Mouse (Mus musculus) embryonic facial prominence, embryonic 10.5 days (tissue): ENCODE data around the gene Rasgrf2. TPM values are rescaled to one million over a fixed set of nuclear protein-coding genes. Genes with fewer than 3 reads are reported as not detected.

Experiments
- DNase-seq: peaks from one replicate; pipeline ENCODE4 v3.0.0-alpha.2; 2017; ENCODE audit warnings: low spot score
- H3K27ac ChIP-seq: fragments of 300-500 bp; sonication (generic); replicated peaks from 2 replicates; pipeline ENCODE4 v1.5.1; 2016; ENCODE audit warnings: mild to moderate bottlenecking
- H3K27me3 ChIP-seq: fragments of 300-500 bp; sonication (generic); replicated peaks from 2 replicates; pipeline ENCODE4 v1.6.1; 2016; ENCODE audit warnings: low read depth, mild to moderate bottlenecking; ENCODE audit not compliant: poor library complexity, severe bottlenecking
- H3K36me3 ChIP-seq: fragments of 300-500 bp; sonication (generic); replicated peaks from 2 replicates; pipeline ENCODE4 v1.6.1; 2016; ENCODE audit warnings: mild to moderate bottlenecking, moderate library complexity
- H3K4me1 ChIP-seq: fragments of 300-500 bp; sonication (generic); 2 replicates; pipeline ENCODE4 v1.6.1; 2016
- H3K4me3 ChIP-seq: fragments of 300-500 bp; sonication (generic); 2 replicates; pipeline ENCODE4 v1.5.1; 2016; ENCODE audit warnings: mild to moderate bottlenecking, moderate library complexity
- H3K9me3 ChIP-seq: fragments of 300-500 bp; sonication (generic); 2 replicates; pipeline ENCODE4 v1.6.1; 2016; ENCODE audit warnings: mild to moderate bottlenecking
- WGBS: fragments of 180-500 bp; shearing (Covaris S2); methylation state at CpG from one replicate; pipeline ENCODE4 v1.1.7; 2016; 5-methylcytosine and 5-hydroxymethylcytosine counted together
- polyA plus RNA-seq: library from polyadenylated mRNA; unstranded; fragments of >200 nt; fragmentation: Nextera tagmentation; extraction: Ambion mirVana; gene quantifications from 2 replicates; pipeline ENCODE4 v1.2.1, GENCODE M21; 2016

The Rasgrf2 gene
- polyA plus RNA-seq, 1 experiment from 2014 or later: 0.04 TPM

DNA sequence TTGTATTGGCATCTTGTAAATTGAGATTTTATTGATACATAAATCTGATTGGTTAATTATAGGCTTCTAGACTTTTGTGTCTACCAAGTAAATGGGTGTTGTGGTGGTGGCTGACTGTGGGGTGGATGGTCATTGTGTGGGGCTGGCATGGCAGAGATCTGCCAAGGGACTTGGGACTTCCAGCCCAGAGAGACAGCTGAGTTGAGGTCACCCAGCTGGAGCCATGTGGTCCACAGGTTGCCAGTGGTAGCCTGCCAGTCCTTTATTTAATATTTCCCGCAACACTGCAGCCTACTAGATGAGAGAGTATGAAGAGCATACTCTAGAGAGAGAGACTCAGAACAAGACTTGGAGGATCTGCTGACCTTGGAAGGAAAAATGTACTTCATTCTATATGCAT lies 150.0 kb downstream of the Rasgrf2 start:
- H3K4me3 ChIP-seq: no peak overlapping the region
- no peaks in the 10 kb centered on the region for H3K4me1 ChIP-seq
- no peaks in the 10 kb centered on the region for H3K36me3 ChIP-seq
- no peak overlapping the region for H3K27ac ChIP-seq
- no peak for DNase-seq
- no peaks in the 10 kb centered on the region for H3K27me3 ChIP-seq
- 93% methylated on average over 1 of the region's 1 CpGs for WGBS
- no peaks in the 10 kb centered on the region for H3K9me3 ChIP-seq

DNA sequence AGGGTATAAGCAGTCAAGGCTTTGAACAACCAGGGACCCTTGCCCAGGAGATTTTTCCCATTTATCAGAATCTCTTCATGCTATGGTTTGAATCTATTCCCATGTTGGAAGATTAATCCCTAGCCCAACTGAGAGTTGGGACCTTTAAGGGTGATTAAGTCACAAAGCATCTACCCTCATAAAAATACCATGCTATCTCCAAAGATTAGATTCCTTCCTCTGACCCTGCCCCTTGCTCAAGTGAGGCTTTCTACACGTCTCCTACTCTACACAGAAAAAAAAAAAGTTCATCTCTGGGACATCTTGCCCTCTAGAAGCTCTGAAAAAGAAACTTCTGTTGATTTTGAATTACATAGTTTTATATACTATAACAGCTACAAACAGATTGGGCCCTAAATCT lies 154.5 kb downstream of the Rasgrf2 start:
- no peak for DNase-seq
- Histone ChIP-seq H3K27me3 (no peaks in the 10 kb centered on the region), H3K9me3 (no peaks in the 10 kb centered on the region), H3K4me3 (no peak overlapping the region), H3K27ac (no peak overlapping the region), H3K36me3 (no peaks in the 10 kb centered on the region), H3K4me1 (no peaks in the 10 kb centered on the region)
- 78% methylated on average over 1 of the region's 1 CpGs for WGBS

DNA sequence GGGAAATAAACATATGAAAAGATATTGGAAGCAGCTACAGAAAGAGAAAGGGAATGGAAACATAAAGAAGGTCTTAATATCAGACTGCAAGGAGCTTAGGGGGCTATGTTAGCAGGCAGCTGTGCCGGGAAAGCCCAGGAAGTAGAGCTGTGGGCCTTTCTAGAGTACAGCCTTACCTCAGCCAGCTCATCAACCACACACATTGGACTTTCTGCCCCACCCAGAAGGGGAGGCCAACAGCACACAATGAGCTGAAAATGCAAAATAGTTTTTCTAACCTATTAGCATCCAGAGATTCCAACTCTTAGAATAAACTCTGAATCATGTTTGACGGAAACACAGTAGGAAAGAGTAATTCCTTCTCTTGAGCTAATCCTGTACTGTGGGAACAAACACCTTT lies 154.9 kb downstream of the Rasgrf2 start:
- no peak overlapping the region for H3K27ac ChIP-seq
- no peak for DNase-seq
- H3K4me1 ChIP-seq: no peaks in the 10 kb centered on the region
- 91% methylated on average over 2 of the region's 2 CpGs for WGBS
- no peaks in the 10 kb centered on the region for H3K27me3 ChIP-seq
- H3K9me3 ChIP-seq: no peaks in the 10 kb centered on the region
- no peak overlapping the region for H3K4me3 ChIP-seq
- no peaks in the 10 kb centered on the region for H3K36me3 ChIP-seq

DNA sequence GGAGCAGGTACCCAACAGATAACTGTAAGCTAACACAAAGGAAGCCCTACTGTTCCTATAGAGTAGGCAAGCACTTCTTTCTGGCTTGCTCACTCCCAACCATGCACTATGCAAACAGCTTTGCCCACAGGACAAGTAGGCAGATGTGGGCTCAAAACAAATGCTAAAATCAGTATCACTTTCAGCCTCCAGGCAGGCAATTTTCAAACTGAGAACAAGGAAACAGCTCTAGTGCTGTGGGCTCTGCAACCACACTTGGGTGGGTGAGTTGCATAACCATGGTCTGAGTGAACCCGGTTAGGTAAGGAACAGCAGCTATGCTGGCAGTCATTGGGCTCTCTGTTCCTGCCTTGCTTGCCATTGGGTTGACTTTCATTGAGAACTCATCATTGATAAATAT lies 157.3 kb downstream of the Rasgrf2 start:
- WGBS: 94% methylated on average over 1 of the region's 1 CpGs
- H3K27me3 ChIP-seq: no peaks in the 10 kb centered on the region
- no peaks in the 10 kb centered on the region for H3K4me1 ChIP-seq
- no peaks in the 10 kb centered on the region for H3K36me3 ChIP-seq
- no peak overlapping the region for H3K27ac ChIP-seq
- DNase-seq: no peak
- H3K9me3 ChIP-seq: no peaks in the 10 kb centered on the region
- no peak overlapping the region for H3K4me3 ChIP-seq

DNA sequence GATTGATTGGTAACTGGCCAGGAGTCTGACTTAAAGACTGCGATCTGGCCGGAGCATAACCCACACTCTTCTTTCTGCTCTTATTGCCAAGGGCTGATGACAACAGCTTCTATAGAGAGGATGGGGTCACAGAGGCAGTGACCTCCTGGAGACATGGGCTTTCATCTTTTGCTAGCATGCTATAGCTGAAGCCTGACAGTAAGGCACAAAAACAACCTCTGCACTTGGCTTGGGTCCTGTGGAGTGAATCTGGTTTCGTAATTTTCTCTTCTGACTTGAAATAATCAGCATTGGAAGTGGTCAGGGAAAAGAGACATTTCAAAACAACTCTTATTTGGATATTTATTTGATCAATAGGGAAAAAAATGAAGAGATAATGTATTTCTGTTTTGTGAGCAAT lies 160.2 kb downstream of the Rasgrf2 start:
- Histone ChIP-seq H3K4me1 (no peaks in the 10 kb centered on the region), H3K9me3 (no peaks in the 10 kb centered on the region), H3K27me3 (no peaks in the 10 kb centered on the region), H3K27ac (no peak overlapping the region), H3K4me3 (no peak overlapping the region), H3K36me3 (no peaks in the 10 kb centered on the region)
- no peak for DNase-seq
- WGBS: 81% methylated on average over 3 of the region's 3 CpGs

DNA sequence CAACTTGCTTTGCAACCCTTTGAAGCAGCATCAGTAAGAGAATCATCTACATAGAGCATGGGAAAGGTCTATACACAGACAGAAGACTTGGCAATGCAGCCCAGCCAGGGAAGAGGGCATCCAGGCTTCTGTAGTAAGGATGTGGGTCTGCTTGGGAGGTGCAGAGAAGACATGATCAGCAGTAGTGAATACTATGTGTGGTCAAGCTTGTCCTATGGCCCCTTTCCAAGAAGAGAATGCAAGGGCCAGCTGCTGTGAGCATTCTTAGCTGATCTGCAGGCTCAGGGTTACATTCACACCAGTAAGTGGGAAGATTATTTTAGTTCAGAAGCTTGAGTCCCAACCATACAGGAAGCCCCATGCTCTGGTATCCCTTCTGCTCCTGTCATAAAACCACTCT lies 175.0 kb downstream of the Rasgrf2 start:
- H3K27ac ChIP-seq: no peak overlapping the region
- H3K4me1 ChIP-seq: no peaks in the 10 kb centered on the region
- DNase-seq: no peak
- no peaks in the 10 kb centered on the region for H3K36me3 ChIP-seq
- H3K27me3 ChIP-seq: no peaks in the 10 kb centered on the region
- H3K4me3 ChIP-seq: no peak overlapping the region
- no peaks in the 10 kb centered on the region for H3K9me3 ChIP-seq

DNA sequence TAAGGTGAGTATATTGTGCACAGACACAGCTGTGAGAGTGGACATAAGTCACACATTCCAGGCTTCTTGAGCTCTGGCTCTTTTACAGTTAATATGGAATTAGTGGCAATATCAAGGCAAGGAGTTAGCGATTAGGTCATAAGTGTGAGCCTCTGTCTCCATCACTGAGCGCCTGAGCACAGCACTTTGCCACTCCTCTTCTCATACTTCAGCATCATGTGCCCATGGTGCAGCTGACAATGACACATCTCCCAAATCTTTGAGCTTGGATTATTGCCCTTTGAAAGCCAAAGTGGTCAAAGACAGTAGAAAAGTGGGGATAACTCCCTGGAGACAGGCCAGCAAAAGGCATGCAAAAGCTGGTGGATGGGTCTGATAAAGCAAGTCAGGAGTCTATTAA lies 175.8 kb downstream of the Rasgrf2 start:
- Histone ChIP-seq H3K4me3 (no peak overlapping the region), H3K27me3 (no peaks in the 10 kb centered on the region), H3K4me1 (no peaks in the 10 kb centered on the region), H3K36me3 (no peaks in the 10 kb centered on the region), H3K9me3 (no peaks in the 10 kb centered on the region), H3K27ac (no peak overlapping the region)
- DNase-seq: no peak
- WGBS: 93% methylated on average over 2 of the region's 2 CpGs

DNA sequence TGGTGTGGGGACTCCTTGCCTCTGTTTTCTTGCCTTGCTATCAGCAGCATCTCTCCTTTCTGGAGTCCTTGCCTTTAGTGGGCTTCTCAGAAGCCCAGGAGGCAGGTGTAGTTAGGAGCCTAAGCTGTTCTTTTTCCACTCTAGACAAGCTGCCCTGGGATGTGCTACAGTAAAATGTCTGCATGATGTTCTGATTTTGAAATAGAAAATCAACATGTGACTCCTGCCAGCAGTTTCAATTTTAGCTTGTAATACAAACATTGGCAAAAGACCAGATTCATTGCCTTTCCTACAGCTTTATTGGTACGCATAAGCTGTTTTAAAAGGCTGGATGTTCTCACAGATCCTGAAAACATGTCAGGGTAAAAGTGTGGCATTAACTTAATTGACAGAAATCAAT lies 176.3 kb downstream of the Rasgrf2 start:
- no peaks in the 10 kb centered on the region for H3K27me3 ChIP-seq
- 92% methylated on average over 1 of the region's 1 CpGs for WGBS
- no peaks in the 10 kb centered on the region for H3K4me1 ChIP-seq
- H3K9me3 ChIP-seq: no peaks in the 10 kb centered on the region
- no peak overlapping the region for H3K4me3 ChIP-seq
- DNase-seq: no peak
- H3K36me3 ChIP-seq: no peaks in the 10 kb centered on the region
- H3K27ac ChIP-seq: no peak overlapping the region

DNA sequence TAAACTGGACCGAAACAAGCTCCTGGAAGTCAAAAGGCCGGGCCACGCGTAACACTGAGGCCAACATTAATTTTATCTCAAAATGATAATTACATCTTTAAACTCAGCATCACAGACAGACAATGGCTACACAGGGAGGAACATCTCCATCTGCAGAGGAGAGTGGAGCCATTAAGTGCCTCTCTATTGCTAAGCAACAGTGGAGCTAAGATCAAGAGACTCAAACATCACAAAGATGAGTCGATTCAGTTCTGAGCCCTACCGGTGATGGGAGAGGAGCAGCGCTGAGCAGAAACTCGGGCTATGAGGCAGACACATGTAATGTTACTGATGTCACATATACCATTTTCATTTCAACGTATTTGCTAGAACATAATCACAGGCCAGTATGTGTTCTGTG lies 191.3 kb downstream of the Rasgrf2 start:
- Histone ChIP-seq H3K27me3 (no peaks in the 10 kb centered on the region), H3K9me3 (no peaks in the 10 kb centered on the region)

DNA sequence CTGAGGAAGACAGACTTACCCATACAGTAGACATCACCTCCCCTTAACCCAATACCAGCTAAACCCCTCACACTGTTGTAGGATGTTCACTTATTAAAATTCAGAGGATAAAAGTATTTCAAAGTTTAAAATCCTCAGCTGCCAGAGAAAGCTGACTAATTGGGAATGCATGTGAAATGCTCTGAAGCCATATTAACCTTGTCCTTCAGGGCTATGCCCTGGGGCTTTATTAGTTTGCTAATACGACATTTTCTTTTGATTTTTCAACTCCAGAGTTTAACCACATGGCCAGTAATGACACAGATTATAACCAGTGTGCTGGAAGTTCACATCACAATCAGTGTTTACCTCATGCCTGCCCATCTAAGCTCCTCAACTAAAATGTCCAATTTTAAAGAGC lies 192.6 kb downstream of the Rasgrf2 start:
- 43% methylated on average over 1 of the region's 1 CpGs for WGBS
- no peaks in the 10 kb centered on the region for H3K27me3 ChIP-seq
- peaks cover 5% of the 10 kb centered on the region; the same call in 1 of the 2 replicates for H3K4me1 ChIP-seq
- no peaks in the 10 kb centered on the region for H3K9me3 ChIP-seq
- H3K36me3 ChIP-seq: no peaks in the 10 kb centered on the region
- H3K27ac ChIP-seq: no peak overlapping the region
- DNase-seq: no peak
- H3K4me3 ChIP-seq: no peak overlapping the region

More for the DNA sequence above, 191.3 kb downstream of the Rasgrf2 start:
- Histone ChIP-seq H3K4me1 (peaks cover 5% of the 10 kb centered on the region; the same call in 1 of the 2 replicates), H3K4me3 (no peak overlapping the region), H3K36me3 (no peaks in the 10 kb centered on the region), H3K27ac (no peak overlapping the region)
- no peak for DNase-seq
- 92% methylated on average over 9 of the region's 9 CpGs for WGBS

DNA sequence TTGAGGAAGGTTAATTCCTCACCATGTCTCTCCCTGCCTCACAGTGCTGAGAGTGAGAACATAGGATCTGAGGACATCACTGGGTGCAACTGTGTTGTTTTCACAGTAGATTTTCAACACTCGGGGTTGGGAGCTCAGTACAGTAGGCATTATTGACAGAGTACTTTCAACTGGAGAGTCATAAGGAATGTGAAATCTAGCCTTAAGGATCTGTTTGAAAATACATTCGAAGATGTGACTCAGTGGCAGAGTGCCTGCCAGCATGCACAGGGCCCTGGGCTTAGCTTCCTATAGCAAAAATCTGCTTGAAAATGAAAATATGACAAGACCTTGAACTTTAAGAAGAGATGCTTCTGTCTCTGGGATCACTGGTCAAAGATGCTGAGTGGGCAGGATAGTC lies 194.2 kb downstream of the Rasgrf2 start:
- H3K27me3 ChIP-seq: no peaks in the 10 kb centered on the region
- H3K27ac ChIP-seq: no peak overlapping the region
- no peaks in the 10 kb centered on the region for H3K9me3 ChIP-seq
- H3K36me3 ChIP-seq: no peaks in the 10 kb centered on the region
- 86% methylated on average over 2 of the region's 2 CpGs for whole genome bisulfite sequencing
- peaks cover 5% of the 10 kb centered on the region; the same call in 1 of the 2 replicates for H3K4me1 ChIP-seq
- no peak overlapping the region for H3K4me3 ChIP-seq
- DNase-seq: no peak

DNA sequence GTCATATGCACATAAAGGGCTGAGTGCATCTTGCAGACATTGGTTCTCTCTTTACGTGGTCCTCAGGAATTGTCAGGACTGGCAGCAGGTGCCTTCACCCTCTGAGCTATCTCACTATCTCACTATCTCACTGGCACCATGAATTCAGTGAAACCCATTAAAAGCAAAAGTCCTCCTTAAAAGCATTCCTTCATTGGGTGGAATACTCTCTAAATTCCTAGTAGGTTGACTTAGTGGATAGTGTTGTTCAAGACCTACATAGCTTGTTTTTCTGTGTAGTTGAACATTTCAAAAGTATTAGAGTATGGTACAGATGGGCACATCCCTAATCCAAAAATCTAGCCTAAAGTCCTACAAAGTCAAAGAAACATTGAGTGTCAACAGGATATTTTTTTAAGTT lies 199.3 kb downstream of the Rasgrf2 start:
- Histone ChIP-seq H3K9me3 (no peaks in the 10 kb centered on the region), H3K27ac (no peak overlapping the region), H3K36me3 (no peaks in the 10 kb centered on the region), H3K27me3 (no peaks in the 10 kb centered on the region), H3K4me3 (no peak overlapping the region), H3K4me1 (0 out of 2 replicates have a peak, but pooled peaks cover 2% of the 10 kb centered on the region)
- DNase-seq: no peak
- 86% methylated on average over 1 of the region's 1 CpGs for WGBS

DNA sequence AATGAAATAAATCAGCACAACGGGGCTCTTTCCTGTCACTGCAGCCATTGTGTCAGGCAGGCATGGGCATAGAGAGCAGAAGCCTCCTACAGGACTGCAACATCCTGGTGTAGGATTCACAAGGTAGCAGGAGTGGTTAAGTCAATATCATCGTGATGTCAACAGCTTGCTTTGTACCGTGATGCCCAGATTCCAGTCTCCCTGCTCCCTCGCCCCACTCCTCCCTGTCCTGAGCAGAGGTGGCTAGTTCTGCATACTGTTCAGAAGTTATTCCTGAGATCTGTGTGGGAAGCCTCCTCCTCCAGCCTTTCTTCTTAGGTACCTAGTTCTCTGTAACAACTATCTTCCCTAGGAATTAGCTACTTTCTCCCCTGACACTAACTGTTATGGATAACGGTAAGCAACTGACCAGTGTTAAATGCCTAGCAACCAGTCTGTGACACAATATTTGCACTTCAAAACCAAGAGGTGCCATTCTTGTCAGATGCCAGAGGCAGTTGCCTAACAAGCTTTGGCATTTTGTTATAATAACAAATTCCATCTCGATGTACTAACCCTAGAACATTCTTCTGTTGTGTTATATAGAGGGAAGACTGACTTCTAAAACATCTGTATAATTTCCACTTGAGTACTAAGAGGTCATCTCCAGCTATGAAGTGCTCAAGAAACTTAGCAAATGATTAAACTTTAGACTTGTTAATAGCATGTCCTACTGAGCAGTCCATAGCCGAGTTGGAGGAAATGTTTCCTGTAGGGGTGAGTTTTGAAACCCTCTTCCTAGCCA lies 201.3 kb downstream of the Rasgrf2 start:
- no peak for DNase-seq

More for the DNA sequence above, 201.3 kb downstream of the Rasgrf2 start:
- WGBS: 85% methylated on average over 7 of the region's 7 CpGs
- Histone ChIP-seq H3K36me3 (no peaks in the 10 kb centered on the region), H3K27ac (no peak overlapping the region), H3K9me3 (no peaks in the 10 kb centered on the region), H3K4me1 (0 out of 2 replicates have a peak, but pooled peaks cover 2% of the 10 kb centered on the region), H3K4me3 (no peak overlapping the region), H3K27me3 (no peaks in the 10 kb centered on the region)
